Mouse (Mus musculus) kidney, embryonic 14.5 days (tissue): ENCODE results near the gene Pknox1. TPM values are rescaled to one million over a fixed set of nuclear protein-coding genes. Genes with fewer than 3 reads are reported as not detected.

Experiments used
- ATAC-seq: fragments of 200-750 bp; cut with Nextera tagmentation; 2 replicates; pipeline ENCODE4 v1.8.0; 2017; ENCODE audit warnings: moderate number of reproducible peaks, mild to moderate bottlenecking, moderate TSS enrichment, moderate library complexity; ENCODE audit not compliant: low FRiP score, low TSS enrichment
- H3K27ac ChIP-seq: fragments of 300-500 bp; sonication (generic); 2 replicates; pipeline ENCODE4 v1.5.1; 2014; ENCODE audit warnings: low read depth, mild to moderate bottlenecking, low read length, moderate library complexity, mixed read lengths
- H3K27me3 ChIP-seq: fragments of 300-500 bp; sonication (generic); 2 replicates; pipeline ENCODE4 v1.6.1; 2014; ENCODE audit warnings: mild to moderate bottlenecking, low read length; ENCODE audit not compliant: control insufficient read depth, insufficient read depth
- H3K36me3 ChIP-seq: fragments of 300-500 bp; sonication (generic); 2 replicates; pipeline ENCODE4 v1.6.1; 2014; ENCODE audit warnings: low read length, mixed read lengths; ENCODE audit not compliant: control insufficient read depth, insufficient read depth
- H3K4me1 ChIP-seq: fragments of 300-500 bp; sonication (generic); 2 replicates; pipeline ENCODE4 v1.6.1; 2014; ENCODE audit warnings: low read length, mixed read lengths; ENCODE audit not compliant: control insufficient read depth, insufficient read depth
- H3K4me2 ChIP-seq: fragments of 300-500 bp; sonication (generic); replicated peaks from 2 replicates; pipeline ENCODE4 v1.6.1; 2014; ENCODE audit warnings: low read depth, mild to moderate bottlenecking, low read length
- H3K4me3 ChIP-seq: fragments of 300-500 bp; sonication (generic); 2 replicates; pipeline ENCODE4 v1.5.1; 2014; ENCODE audit warnings: mild to moderate bottlenecking, low read length
- H3K9ac ChIP-seq: fragments of 300-500 bp; sonication (generic); 2 replicates; pipeline ENCODE4 v1.6.1; 2014; ENCODE audit warnings: low read depth, mild to moderate bottlenecking, low read length, moderate library complexity
- H3K9me3 ChIP-seq: fragments of 300-500 bp; sonication (generic); 2 replicates; pipeline ENCODE4 v1.6.1; 2016; ENCODE audit warnings: low read length; ENCODE audit not compliant: control insufficient read depth
- WGBS: fragments of 180-500 bp; shearing (Covaris S2); extraction: QIAGEN DNeasy Blood & Tissue Kit; methylation state at CpG from one replicate; pipeline ENCODE4 v1.1.7; 2014; 5-methylcytosine and 5-hydroxymethylcytosine counted together
- polyA plus RNA-seq: library from polyadenylated mRNA; unstranded; fragments of >200 nt; fragmentation: Nextera tagmentation; extraction: Ambion mirVana; gene quantifications from 2 replicates; pipeline ENCODE4 v1.2.1, GENCODE M21; 2014

Pknox1 gene
- polyA plus RNA-seq, 1 experiment from 2014 or later, result 44.0 TPM

DNA sequence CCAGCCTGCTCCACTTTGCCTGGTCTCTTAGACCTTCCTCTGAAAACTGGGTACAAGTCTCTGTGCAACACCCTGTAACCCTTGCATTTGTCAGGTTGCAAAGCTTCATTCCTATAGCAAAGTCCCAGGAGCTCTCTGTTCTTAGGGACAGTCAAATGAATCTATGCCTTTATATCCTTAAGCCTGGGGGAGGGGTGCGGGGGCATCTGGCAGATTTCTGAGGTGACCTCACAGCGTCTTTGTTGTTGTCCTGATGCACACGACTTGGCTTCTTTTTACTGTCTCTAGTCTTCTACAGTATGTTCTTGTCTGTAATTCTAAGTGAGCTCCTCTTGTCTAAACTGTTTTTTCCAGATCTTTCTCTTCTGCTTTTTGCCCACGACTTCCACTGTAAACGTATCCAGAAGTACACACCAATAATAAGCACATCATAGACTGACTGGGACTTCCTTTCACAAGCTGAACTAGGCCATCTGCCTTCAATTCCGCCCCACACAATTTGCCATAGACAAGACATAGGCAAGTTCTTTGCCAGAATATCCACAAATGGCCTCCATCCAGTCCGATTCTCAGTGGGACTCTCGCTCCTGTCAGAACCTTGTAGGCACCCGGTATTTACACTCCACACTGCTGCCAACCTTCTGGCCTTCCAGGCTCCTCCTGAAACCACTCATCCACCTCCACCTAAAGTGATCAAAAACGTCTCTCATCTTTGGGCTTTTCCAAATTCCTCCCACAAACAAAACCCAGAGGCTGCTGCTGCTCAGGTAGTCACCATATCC, 12.1 kb downstream of the Pknox1 start:
- no peak overlapping the region for H3K4me3 ChIP-seq
- ATAC-seq, result no peak
- no peak overlapping the region for H3K27ac ChIP-seq
- no peaks in the 10 kb centered on the region for H3K9me3 ChIP-seq
- H3K36me3 ChIP-seq, result no peaks in the 10 kb centered on the region
- H3K9ac ChIP-seq, result no peak overlapping the region
- H3K4me1 ChIP-seq, result peaks cover 8% of the 10 kb centered on the region
- H3K4me2 ChIP-seq, result no peak overlapping the region
- 80% methylated on average over 10 of the region's 10 CpGs for WGBS
- H3K27me3 ChIP-seq, result no peaks in the 10 kb centered on the region

DNA sequence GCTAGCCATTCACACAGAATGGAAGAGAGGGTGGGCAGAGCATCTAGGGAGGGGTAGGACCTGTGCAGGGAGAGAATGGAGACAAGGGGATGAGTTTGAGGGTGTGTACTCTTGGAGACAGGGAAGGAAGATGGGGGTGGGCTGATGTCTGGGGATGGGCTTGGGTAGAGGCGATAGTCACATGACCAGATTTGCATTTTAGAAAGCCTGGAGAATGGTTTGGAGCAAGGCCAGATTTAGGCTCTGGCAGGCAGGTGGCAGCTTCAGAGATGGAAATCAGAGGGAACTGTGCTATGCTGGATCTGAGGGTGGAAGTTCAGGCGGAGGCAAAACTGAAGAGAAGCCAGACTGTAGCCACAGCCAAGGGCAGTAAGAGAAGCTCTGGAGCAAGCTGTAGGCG, 15.8 kb downstream of the Pknox1 start:
- H3K9me3 ChIP-seq, result no peaks in the 10 kb centered on the region
- no peak overlapping the region for H3K4me2 ChIP-seq
- no peaks in the 10 kb centered on the region for H3K27me3 ChIP-seq
- peaks cover 8% of the 10 kb centered on the region for H3K4me1 ChIP-seq
- no peak overlapping the region for H3K4me3 ChIP-seq
- H3K36me3 ChIP-seq, result peaks cover 6% of the 10 kb centered on the region; the same call in 1 of the 2 replicates
- no peak for ATAC-seq
- no peak overlapping the region for H3K27ac ChIP-seq
- H3K9ac ChIP-seq, result no peak overlapping the region
- 64% methylated on average over 3 of the region's 3 CpGs for WGBS

GRCm38 (mm10) chr17:31583185-31583584, 18.7 kb downstream of the Pknox1 start:
- no peak for ATAC-seq
- Histone ChIP-seq H3K9ac (no peak overlapping the region), H3K4me1 (peaks cover 8% of the 10 kb centered on the region)

GRCm38 (mm10) chr17:31583781-31584180, 19.2 kb downstream of the Pknox1 start:
- Histone ChIP-seq H3K27ac (no peak overlapping the region), H3K9ac (no peak overlapping the region), H3K4me1 (peaks cover 8% of the 10 kb centered on the region), H3K4me3 (no peak overlapping the region), H3K27me3 (no peaks in the 10 kb centered on the region), H3K36me3 (peaks cover 9% of the 10 kb centered on the region; the same call in 1 of the 2 replicates), H3K4me2 (no peak overlapping the region), H3K9me3 (no peaks in the 10 kb centered on the region)
- WGBS, result 84% methylated on average over 6 of the region's 6 CpGs
- no peak for ATAC-seq

More at GRCm38 (mm10) chr17:31583185-31583584, 18.7 kb downstream of the Pknox1 start:
- WGBS, result 42% methylated on average over 3 of the region's 3 CpGs
- Histone ChIP-seq H3K9me3 (no peaks in the 10 kb centered on the region), H3K4me2 (no peak overlapping the region), H3K27me3 (no peaks in the 10 kb centered on the region), H3K27ac (no peak overlapping the region), H3K4me3 (no peak overlapping the region), H3K36me3 (peaks cover 6% of the 10 kb centered on the region; the same call in 1 of the 2 replicates)

GRCm38 (mm10) chr17:31588115-31588514, 23.6 kb downstream of the Pknox1 start:
- Histone ChIP-seq H3K4me2 (no peak overlapping the region), H3K27me3 (no peaks in the 10 kb centered on the region), H3K9me3 (no peaks in the 10 kb centered on the region), H3K36me3 (peaks cover 44% of the 10 kb centered on the region), H3K9ac (no peak overlapping the region), H3K4me3 (no peak overlapping the region), H3K27ac (no peak overlapping the region), H3K4me1 (no peaks in the 10 kb centered on the region)
- WGBS, result 82% methylated on average over 7 of the region's 7 CpGs
- ATAC-seq, result no peak

GRCm38 (mm10) chr17:31588726-31589125, 24.2 kb downstream of the Pknox1 start:
- no peak for ATAC-seq
- 92% methylated on average over 4 of the region's 4 CpGs for WGBS
- Histone ChIP-seq H3K9me3 (no peaks in the 10 kb centered on the region), H3K36me3 (peaks cover 44% of the 10 kb centered on the region), H3K9ac (no peak overlapping the region), H3K4me3 (no peak overlapping the region), H3K27ac (no peak overlapping the region), H3K27me3 (no peaks in the 10 kb centered on the region), H3K4me2 (no peak overlapping the region), H3K4me1 (no peaks in the 10 kb centered on the region)

DNA sequence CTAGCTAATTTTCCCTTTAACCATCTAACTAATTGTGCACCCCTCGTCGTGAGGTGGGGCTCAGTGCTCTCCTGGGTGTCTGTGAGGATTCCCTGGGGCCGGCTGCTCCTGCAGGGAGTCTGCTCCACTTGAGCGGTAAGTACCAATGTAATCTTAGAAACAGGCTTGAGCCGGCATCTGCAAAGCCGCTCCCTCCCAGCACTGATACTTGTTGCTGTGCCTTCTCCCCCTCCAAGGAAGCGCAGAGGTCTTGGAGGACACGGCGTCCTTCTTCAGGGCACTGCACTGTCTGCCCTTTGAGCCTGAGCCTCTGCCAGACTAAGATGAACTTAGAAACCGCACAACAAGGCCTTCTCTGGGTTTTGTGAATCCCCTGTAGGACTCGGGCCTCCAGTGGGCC, 26.3 kb downstream of the Pknox1 start:
- 91% methylated on average over 11 of the region's 11 CpGs for WGBS
- H3K36me3 ChIP-seq, result peaks cover 50% of the 10 kb centered on the region

DNA sequence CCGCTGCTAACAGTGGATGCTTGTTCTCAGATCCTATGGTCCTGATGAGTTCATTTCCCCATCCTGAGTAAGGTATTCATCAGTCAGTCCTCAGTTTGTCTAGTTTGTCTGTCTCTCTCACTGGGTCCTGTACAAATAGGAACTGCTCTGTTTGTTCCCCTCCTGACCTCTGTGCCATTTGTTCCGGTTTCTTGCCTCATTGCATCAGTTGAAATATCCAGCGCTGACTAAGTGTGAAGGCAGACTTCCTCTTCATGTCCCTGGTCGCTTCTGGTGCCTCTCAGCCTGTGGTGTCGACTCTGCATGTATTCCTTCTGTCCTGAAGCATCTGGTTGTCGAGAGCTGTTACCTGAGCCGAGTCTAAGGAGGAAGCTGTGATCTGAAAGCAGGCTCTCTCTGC, 30.1 kb downstream of the Pknox1 start:
- Histone ChIP-seq H3K4me3 (no peak overlapping the region), H3K4me1 (no peaks in the 10 kb centered on the region), H3K9me3 (no peaks in the 10 kb centered on the region), H3K27me3 (no peaks in the 10 kb centered on the region), H3K36me3 (peaks cover 68% of the 10 kb centered on the region), H3K27ac (no peak overlapping the region), H3K4me2 (no peak overlapping the region), H3K9ac (no peak overlapping the region)
- WGBS, result 52% methylated on average over 7 of the region's 7 CpGs
- ATAC-seq, result no peak

More for the DNA sequence above, 26.3 kb downstream of the Pknox1 start:
- Histone ChIP-seq H3K27ac (no peak overlapping the region), H3K4me3 (no peak overlapping the region), H3K27me3 (no peaks in the 10 kb centered on the region), H3K9me3 (no peaks in the 10 kb centered on the region), H3K4me2 (no peak overlapping the region), H3K4me1 (no peaks in the 10 kb centered on the region), H3K9ac (no peak overlapping the region)
- ATAC-seq, result no peak

GRCm38 (mm10) chr17:31595077-31595476, 30.5 kb downstream of the Pknox1 start:
- H3K4me3 ChIP-seq, result no peak overlapping the region
- H3K27ac ChIP-seq, result no peak overlapping the region
- H3K27me3 ChIP-seq, result no peaks in the 10 kb centered on the region
- H3K9ac ChIP-seq, result no peak overlapping the region
- peaks cover 70% of the 10 kb centered on the region; the same call in 1 of the 2 replicates for H3K36me3 ChIP-seq
- WGBS, result 86% methylated on average over 5 of the region's 5 CpGs
- H3K4me2 ChIP-seq, result no peak overlapping the region
- ATAC-seq, result no peak
- no peaks in the 10 kb centered on the region for H3K9me3 ChIP-seq
- H3K4me1 ChIP-seq, result no peaks in the 10 kb centered on the region
